Mouse (Mus musculus) thymus, adult 2 months (tissue): ENCODE measurements around the gene 4931429L15Rik.

Experiments
- CTCF ChIP-seq: fragments of 200-500 bp; IDR thresholded peaks from 2 replicates; pipeline ENCODE4 v1.5.1; 2012; ENCODE audit warnings: mild to moderate bottlenecking, control low read depth, low read length, moderate library complexity, borderline replicate concordance; ENCODE audit not compliant: control insufficient read depth, poor library complexity, insufficient read depth; ENCODE audit errors: extremely low read depth
- POLR2A ChIP-seq: fragments of 200-500 bp; IDR thresholded peaks from 2 replicates; pipeline ENCODE4 v1.6.1; 2012; ENCODE audit warnings: mild to moderate bottlenecking, low read length, control low read depth, moderate library complexity; ENCODE audit not compliant: control insufficient read depth, poor library complexity, insufficient read depth; ENCODE audit errors: extremely low read depth

- TF ChIP-seq CTCF = no peak
- TF ChIP-seq POLR2A = no peak
Measured at GRCm38 (mm10) chr9:46314921-46315320, 4.9 kb downstream of the 4931429L15Rik start.
